Mouse (Mus musculus): Measurements from ENCODE around the gene Utrn. TPM values are rescaled to one million over a fixed set of nuclear protein-coding genes. Genes with fewer than 3 reads are reported as not detected.

The Utrn gene
- polyA plus RNA-seq, 1 experiment from 2014 or later: 37.4 TPM

DNA sequence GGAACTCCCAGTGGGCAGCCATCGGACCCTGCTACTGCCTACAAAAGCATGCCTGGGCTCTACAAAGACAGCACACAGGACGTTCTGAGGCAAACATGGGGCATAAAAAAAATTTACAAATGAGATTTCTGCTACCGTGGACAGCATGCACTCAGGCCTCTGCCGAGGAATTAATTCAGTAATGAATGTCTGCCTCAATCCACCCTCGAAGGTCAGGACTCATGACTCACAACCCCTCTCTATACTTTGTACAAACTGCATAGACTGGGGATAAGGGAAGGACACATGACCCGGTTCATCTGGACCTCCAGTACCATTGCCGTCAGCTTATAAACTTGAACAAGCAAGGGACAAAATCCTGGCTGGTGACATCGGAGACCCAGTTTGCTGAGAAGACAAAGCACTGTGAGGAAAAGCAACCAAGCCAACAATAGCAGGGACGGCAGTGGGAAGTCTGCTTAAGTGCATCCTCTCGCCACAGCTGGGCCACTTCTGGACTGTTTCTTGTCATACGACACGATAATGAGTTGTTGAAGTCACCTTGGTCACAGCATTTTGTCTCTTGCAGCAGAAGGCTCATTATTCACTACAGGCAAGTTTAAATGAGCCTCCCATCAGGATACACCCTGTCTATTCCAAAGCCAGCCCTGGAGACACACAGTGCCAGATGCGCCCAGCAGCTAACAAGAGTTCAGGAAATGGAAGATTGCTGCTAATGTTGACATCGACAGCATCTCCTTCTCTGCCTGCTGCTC, 144.7 kb downstream of the Utrn start:
- WGBS: 64% methylated on average over 14 of the region's 14 CpGs
- peaks cover 3% of the 10 kb centered on the region; the same call in 1 of the 2 replicates for H3K36me3 ChIP-seq (ENCODE audit: control insufficient read depth, insufficient read depth, low read length)

DNA sequence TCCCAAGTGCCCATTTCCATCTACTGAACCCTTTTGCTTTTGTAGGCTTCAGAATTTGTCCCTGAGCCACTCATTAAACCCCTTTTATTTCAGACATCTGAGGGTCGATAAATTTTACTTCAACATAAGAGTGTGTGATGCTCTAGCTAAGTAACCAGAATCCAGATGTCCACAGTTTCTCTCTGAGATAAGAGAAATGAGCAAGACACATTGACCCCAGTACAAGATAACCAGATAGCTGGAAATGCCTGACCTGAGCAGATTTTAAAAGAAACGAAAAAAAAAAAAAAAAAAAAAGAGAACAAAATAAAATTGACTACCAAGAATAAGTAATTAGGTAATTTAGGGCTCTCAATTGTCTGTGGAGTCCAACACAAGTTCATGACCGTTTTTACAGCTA, 145.9 kb downstream of the Utrn start:
- H3K9me3 ChIP-seq (ENCODE audit: control insufficient read depth, low read length): no peaks in the 10 kb centered on the region
- no peak overlapping the region for H3K4me3 ChIP-seq (ENCODE audit: low read length)
- no peaks in the 10 kb centered on the region for H3K27me3 ChIP-seq (replicated peaks; ENCODE audit: control insufficient read depth, insufficient read depth, low read length)
- H3K36me3 ChIP-seq (ENCODE audit: control insufficient read depth, insufficient read depth, low read length): peaks cover 3% of the 10 kb centered on the region; the same call in 1 of the 2 replicates
- no peak overlapping the region for H3K4me2 ChIP-seq (ENCODE audit: low read depth, low read length)
- H3K9ac ChIP-seq (ENCODE audit: low read depth, low read length): no peak overlapping the region
- H3K27ac ChIP-seq (ENCODE audit: low read length): no peak overlapping the region
- no peak for ATAC-seq
- H3K4me1 ChIP-seq (ENCODE audit: control insufficient read depth, insufficient read depth, low read length): 0 out of 2 replicates have a peak, but pooled peaks cover 4% of the 10 kb centered on the region
- WGBS: 59% methylated on average over 3 of the region's 3 CpGs

More for the DNA sequence above, 144.7 kb downstream of the Utrn start:
- Histone ChIP-seq H3K4me2 (ENCODE audit: low read depth, low read length) (no peak overlapping the region), H3K4me1 (ENCODE audit: control insufficient read depth, insufficient read depth, low read length) (peaks cover 8% of the 10 kb centered on the region; the same call in 1 of the 2 replicates), H3K9me3 (ENCODE audit: control insufficient read depth, low read length) (no peaks in the 10 kb centered on the region), H3K27ac (ENCODE audit: low read length) (no peak overlapping the region), H3K27me3 (replicated peaks; ENCODE audit: control insufficient read depth, insufficient read depth, low read length) (no peaks in the 10 kb centered on the region), H3K9ac (ENCODE audit: low read depth, low read length) (no peak overlapping the region), H3K4me3 (ENCODE audit: low read length) (no peak overlapping the region)
- ATAC-seq: no peak

GRCm38 (mm10) chr10:12722111-12722510, 147.1 kb downstream of the Utrn start:
- Histone ChIP-seq H3K27me3 (replicated peaks; ENCODE audit: control insufficient read depth, insufficient read depth, low read length) (no peaks in the 10 kb centered on the region), H3K9ac (ENCODE audit: low read depth, low read length) (no peak overlapping the region), H3K36me3 (ENCODE audit: control insufficient read depth, insufficient read depth, low read length) (no peaks in the 10 kb centered on the region), H3K4me1 (ENCODE audit: control insufficient read depth, insufficient read depth, low read length) (0 out of 2 replicates have a peak, but pooled peaks cover 4% of the 10 kb centered on the region), H3K4me2 (ENCODE audit: low read depth, low read length) (no peak overlapping the region), H3K9me3 (ENCODE audit: control insufficient read depth, low read length) (no peaks in the 10 kb centered on the region), H3K27ac (ENCODE audit: low read length) (no peak overlapping the region), H3K4me3 (ENCODE audit: low read length) (no peak overlapping the region)
- WGBS: 88% methylated on average over 2 of the region's 2 CpGs
- no peak for ATAC-seq

DNA sequence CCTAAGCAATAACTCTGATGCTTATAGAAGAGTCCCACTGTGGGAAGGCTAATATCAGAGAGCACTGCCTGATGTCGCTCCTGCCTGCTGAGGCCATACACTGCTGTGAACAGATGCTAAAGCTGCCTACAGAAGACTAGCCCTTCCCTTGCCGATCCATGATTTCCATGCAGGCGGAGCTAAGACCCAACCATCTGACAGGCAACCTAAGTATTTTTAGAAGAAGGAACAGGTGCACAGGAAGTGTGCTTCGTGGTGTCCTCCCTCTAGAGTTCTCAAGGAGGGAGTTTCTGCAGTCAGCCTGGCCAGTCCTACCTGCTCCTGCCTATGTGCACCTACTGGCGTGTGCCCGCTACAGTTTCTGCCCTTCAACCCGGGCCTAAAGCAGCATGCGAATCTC, 150.8 kb downstream of the Utrn start:
- Histone ChIP-seq H3K27ac (ENCODE audit: low read length) (no peak overlapping the region), H3K4me2 (ENCODE audit: low read depth, low read length) (no peak overlapping the region), H3K36me3 (ENCODE audit: control insufficient read depth, insufficient read depth, low read length) (no peaks in the 10 kb centered on the region), H3K9me3 (ENCODE audit: control insufficient read depth, low read length) (no peaks in the 10 kb centered on the region), H3K4me3 (ENCODE audit: low read length) (no peak overlapping the region), H3K27me3 (replicated peaks; ENCODE audit: control insufficient read depth, insufficient read depth, low read length) (no peaks in the 10 kb centered on the region), H3K4me1 (ENCODE audit: control insufficient read depth, insufficient read depth, low read length) (no peaks in the 10 kb centered on the region), H3K9ac (ENCODE audit: low read depth, low read length) (no peak overlapping the region)
- WGBS: 89% methylated on average over 8 of the region's 8 CpGs
- ATAC-seq: no peak

DNA sequence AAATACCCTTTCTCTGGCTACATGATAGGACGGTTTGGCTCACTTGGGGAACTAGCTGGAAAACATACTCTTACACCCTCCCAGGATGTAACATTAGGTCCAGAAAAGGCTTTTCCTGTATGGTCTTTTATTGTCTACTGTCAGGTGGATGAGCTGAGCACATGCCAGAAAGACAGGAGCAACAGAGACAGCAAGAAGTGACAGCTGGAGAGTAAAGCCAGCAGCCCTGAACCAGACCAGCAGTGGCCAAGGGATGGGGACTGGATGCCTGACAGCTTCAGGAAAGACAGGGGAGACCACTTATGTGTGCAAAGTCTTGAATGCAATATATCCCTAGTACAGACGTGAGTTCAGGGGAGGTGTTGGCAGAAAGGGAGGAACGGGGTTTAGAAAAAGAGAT, 151.8 kb downstream of the Utrn start:
- 83% methylated on average over 3 of the region's 3 CpGs for WGBS
- no peak for ATAC-seq
- no peaks in the 10 kb centered on the region for H3K9me3 ChIP-seq (ENCODE audit: control insufficient read depth, low read length)
- H3K27ac ChIP-seq (ENCODE audit: low read length): no peak overlapping the region
- H3K27me3 ChIP-seq (replicated peaks; ENCODE audit: control insufficient read depth, insufficient read depth, low read length): no peaks in the 10 kb centered on the region
- no peaks in the 10 kb centered on the region for H3K36me3 ChIP-seq (ENCODE audit: control insufficient read depth, insufficient read depth, low read length)
- H3K4me1 ChIP-seq (ENCODE audit: control insufficient read depth, insufficient read depth, low read length): no peaks in the 10 kb centered on the region
- H3K4me3 ChIP-seq (ENCODE audit: low read length): no peak overlapping the region
- H3K9ac ChIP-seq (ENCODE audit: low read depth, low read length): no peak overlapping the region
- no peak overlapping the region for H3K4me2 ChIP-seq (ENCODE audit: low read depth, low read length)

- no peak for ATAC-seq
- 79% methylated on average over 5 of the region's 5 CpGs for WGBS
- Histone ChIP-seq H3K9me3 (ENCODE audit: control insufficient read depth, low read length) (no peaks in the 10 kb centered on the region), H3K27ac (ENCODE audit: low read length) (no peak overlapping the region), H3K4me2 (ENCODE audit: low read depth, low read length) (no peak overlapping the region), H3K4me1 (ENCODE audit: control insufficient read depth, insufficient read depth, low read length) (no peaks in the 10 kb centered on the region), H3K9ac (ENCODE audit: low read depth, low read length) (no peak overlapping the region), H3K4me3 (ENCODE audit: low read length) (no peak overlapping the region), H3K27me3 (replicated peaks; ENCODE audit: control insufficient read depth, insufficient read depth, low read length) (no peaks in the 10 kb centered on the region), H3K36me3 (ENCODE audit: control insufficient read depth, insufficient read depth, low read length) (no peaks in the 10 kb centered on the region)
These were observed 152.4 kb downstream of the Utrn start for GRCm38 (mm10) chr10:12716657-12717327.

DNA sequence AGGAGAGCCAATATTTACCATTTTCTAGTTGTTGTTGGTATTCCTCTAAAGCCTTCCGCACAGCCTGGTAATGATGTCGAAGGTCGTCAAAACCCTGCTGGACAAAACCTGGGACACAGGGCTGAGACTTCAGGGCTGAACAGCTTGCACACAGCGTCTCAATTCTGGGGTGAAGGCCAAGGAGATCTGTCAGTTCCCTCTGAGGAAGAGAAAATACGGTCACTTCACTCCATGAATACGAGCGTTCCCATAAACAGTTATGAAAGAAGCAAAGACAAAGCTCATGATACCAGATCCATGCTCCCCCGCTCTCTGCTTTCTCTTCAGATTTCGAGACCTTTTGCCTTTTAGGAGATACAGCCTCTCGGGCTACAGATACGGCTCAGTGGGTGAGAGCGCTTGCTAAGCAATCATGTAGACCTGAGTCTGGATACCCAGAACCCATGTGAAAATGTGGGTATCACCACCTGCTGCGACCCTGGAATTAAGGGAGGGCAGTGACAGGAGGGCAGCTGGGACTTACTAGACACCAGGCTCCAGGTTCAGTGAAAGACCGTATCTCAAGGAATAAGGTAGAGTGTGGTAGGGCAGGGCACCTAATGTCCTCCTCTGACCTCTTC, 155.8 kb downstream of the Utrn start:
- WGBS: 91% methylated on average over 14 of the region's 14 CpGs
- Histone ChIP-seq H3K9ac (ENCODE audit: low read depth, low read length) (no peak overlapping the region), H3K4me1 (ENCODE audit: control insufficient read depth, insufficient read depth, low read length) (no peaks in the 10 kb centered on the region), H3K36me3 (ENCODE audit: control insufficient read depth, insufficient read depth, low read length) (no peaks in the 10 kb centered on the region), H3K27me3 (replicated peaks; ENCODE audit: control insufficient read depth, insufficient read depth, low read length) (no peaks in the 10 kb centered on the region), H3K4me2 (ENCODE audit: low read depth, low read length) (no peak overlapping the region), H3K9me3 (ENCODE audit: control insufficient read depth, low read length) (no peaks in the 10 kb centered on the region), H3K27ac (ENCODE audit: low read length) (no peak overlapping the region), H3K4me3 (ENCODE audit: low read length) (no peak overlapping the region)
- ATAC-seq: no peak

GRCm38 (mm10) chr10:12711332-12711831, 157.8 kb downstream of the Utrn start:
- H3K9ac ChIP-seq (ENCODE audit: low read depth, low read length): no peak overlapping the region
- H3K4me1 ChIP-seq (ENCODE audit: control insufficient read depth, insufficient read depth, low read length): no peaks in the 10 kb centered on the region
- no peak overlapping the region for H3K27ac ChIP-seq (ENCODE audit: low read length)
- no peaks in the 10 kb centered on the region for H3K9me3 ChIP-seq (ENCODE audit: control insufficient read depth, low read length)
- no peak for ATAC-seq
- no peak overlapping the region for H3K4me2 ChIP-seq (ENCODE audit: low read depth, low read length)
- H3K4me3 ChIP-seq (ENCODE audit: low read length): no peak overlapping the region
- H3K27me3 ChIP-seq (replicated peaks; ENCODE audit: control insufficient read depth, insufficient read depth, low read length): no peaks in the 10 kb centered on the region
- H3K36me3 ChIP-seq (ENCODE audit: control insufficient read depth, insufficient read depth, low read length): no peaks in the 10 kb centered on the region
- WGBS: 74% methylated on average over 11 of the region's 11 CpGs

DNA sequence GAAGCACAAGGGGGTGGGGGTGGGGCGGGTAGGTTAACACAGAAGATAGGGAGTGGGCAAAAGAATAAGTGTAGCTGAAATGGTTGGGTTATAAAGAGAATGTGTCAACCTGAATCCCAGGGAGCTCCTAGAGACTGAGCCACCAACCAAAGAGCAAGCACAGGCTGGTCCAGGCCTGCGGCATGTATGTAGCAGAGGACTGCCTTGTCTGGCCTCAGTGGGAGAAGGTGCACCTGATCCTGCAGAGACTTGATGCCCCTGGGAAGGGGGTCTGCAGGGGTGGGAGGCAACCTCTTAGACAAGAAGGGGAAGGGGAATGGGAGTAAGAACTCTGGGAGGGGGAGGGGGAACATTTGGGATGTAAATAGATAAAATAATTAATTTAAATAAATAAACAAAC, 162.6 kb downstream of the Utrn start:
- Histone ChIP-seq H3K4me2 (ENCODE audit: low read depth, low read length) (no peak overlapping the region), H3K36me3 (ENCODE audit: control insufficient read depth, insufficient read depth, low read length) (no peaks in the 10 kb centered on the region), H3K27me3 (replicated peaks; ENCODE audit: control insufficient read depth, insufficient read depth, low read length) (no peaks in the 10 kb centered on the region), H3K27ac (ENCODE audit: low read length) (no peak overlapping the region), H3K4me3 (ENCODE audit: low read length) (no peak overlapping the region), H3K9me3 (ENCODE audit: control insufficient read depth, low read length) (no peaks in the 10 kb centered on the region), H3K9ac (ENCODE audit: low read depth, low read length) (no peak overlapping the region), H3K4me1 (ENCODE audit: control insufficient read depth, insufficient read depth, low read length) (no peaks in the 10 kb centered on the region)
- WGBS: 89% methylated on average over 2 of the region's 2 CpGs
- ATAC-seq: no peak

Measured in intestine, embryonic 16.5 days (tissue).